Mouse (Mus musculus) forebrain, embryonic 13.5 days (tissue): ENCODE data around the gene Rapgef6. TPM values are rescaled to one million over a fixed set of nuclear protein-coding genes. Genes with fewer than 3 reads are reported as not detected.

ENCODE experiments used
- ATAC-seq: fragments of 200-750 bp; cut with Nextera tagmentation; 2 replicates; pipeline ENCODE4 v1.8.0; 2017
- H3K27ac ChIP-seq: fragments of 300-500 bp; sonication (generic); 2 replicates; pipeline ENCODE4 v1.5.1; 2015; ENCODE audit warnings: inconsistent platforms, mild to moderate bottlenecking, moderate library complexity
- H3K27me3 ChIP-seq: fragments of 300-500 bp; sonication (generic); 2 replicates; pipeline ENCODE4 v1.6.1; 2015; ENCODE audit warnings: mild to moderate bottlenecking, inconsistent platforms
- H3K36me3 ChIP-seq: fragments of 300-500 bp; sonication (generic); 2 replicates; pipeline ENCODE4 v1.6.1; 2015; ENCODE audit warnings: mild to moderate bottlenecking, inconsistent platforms; ENCODE audit not compliant: poor library complexity, severe bottlenecking
- H3K4me1 ChIP-seq: fragments of 300-500 bp; sonication (generic); 2 replicates; pipeline ENCODE4 v1.6.1; 2015; ENCODE audit warnings: inconsistent platforms
- H3K4me2 ChIP-seq: fragments of 300-500 bp; sonication (generic); 2 replicates; pipeline ENCODE4 v1.6.1; 2015; ENCODE audit warnings: inconsistent platforms, mild to moderate bottlenecking, moderate library complexity
- H3K4me3 ChIP-seq: fragments of 300-500 bp; sonication (generic); 2 replicates; pipeline ENCODE4 v1.5.1; 2015; ENCODE audit warnings: mild to moderate bottlenecking, inconsistent platforms
- H3K9ac ChIP-seq: fragments of 300-500 bp; sonication (generic); 2 replicates; pipeline ENCODE4 v1.6.1; 2015; ENCODE audit warnings: mild to moderate bottlenecking, inconsistent platforms
- H3K9me3 ChIP-seq: fragments of 300-500 bp; sonication (generic); replicated peaks from 2 replicates; pipeline ENCODE4 v1.6.1; 2016; ENCODE audit warnings: inconsistent platforms
- WGBS: fragments of 180-500 bp; shearing (Covaris S2); methylation state at CpG from one replicate; pipeline ENCODE4 v1.1.7; 2015; 5-methylcytosine and 5-hydroxymethylcytosine counted together
- polyA plus RNA-seq: library from polyadenylated mRNA; unstranded; fragments of >200 nt; fragmentation: Nextera tagmentation; extraction: Ambion mirVana; gene quantifications from 2 replicates; pipeline ENCODE4 v1.2.1, GENCODE M21; 2015

The Rapgef6 gene
- polyA plus RNA-seq, 1 experiment from 2014 or later: 36.4 TPM

DNA sequence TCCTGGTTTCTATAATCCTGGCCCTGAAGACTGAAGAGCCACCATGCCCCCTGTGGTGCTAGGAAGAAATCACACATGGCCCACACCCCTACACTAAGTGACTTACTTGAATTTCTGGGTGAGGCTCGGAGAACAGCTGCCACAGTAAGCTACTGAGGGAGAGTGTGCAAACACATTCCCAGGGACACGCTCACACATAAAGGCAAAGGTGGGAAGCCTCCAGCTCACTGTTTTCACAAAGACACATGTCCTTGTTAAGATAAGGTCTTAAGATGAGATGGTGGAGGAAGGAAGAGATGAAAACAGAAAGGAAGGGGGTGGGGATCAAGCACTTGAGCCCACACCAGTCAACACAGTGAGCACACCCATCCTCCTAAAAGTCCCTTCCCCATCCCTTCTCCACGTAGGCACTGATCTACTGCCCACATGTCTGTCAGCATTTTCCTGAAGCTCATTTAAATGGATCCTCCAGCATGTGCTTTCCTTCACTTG, 204.0 kb downstream of the Rapgef6 start:
- H3K4me3 ChIP-seq: no peak overlapping the region
- H3K9me3 ChIP-seq: no peaks in the 10 kb centered on the region
- no peak overlapping the region for H3K4me2 ChIP-seq
- WGBS: 90% methylated on average over 3 of the region's 3 CpGs
- H3K27me3 ChIP-seq: no peaks in the 10 kb centered on the region
- no peak overlapping the region for H3K27ac ChIP-seq
- peaks cover 14% of the 10 kb centered on the region for H3K4me1 ChIP-seq
- no peak overlapping the region for H3K9ac ChIP-seq
- peaks cover 64% of the 10 kb centered on the region for H3K36me3 ChIP-seq
- no peak for ATAC-seq

- no peak overlapping the region for H3K27ac ChIP-seq
- no peak overlapping the region for H3K4me2 ChIP-seq
- H3K4me1 ChIP-seq: peaks cover 14% of the 10 kb centered on the region
- ATAC-seq: no peak
- H3K36me3 ChIP-seq: peaks cover 60% of the 10 kb centered on the region
- no peaks in the 10 kb centered on the region for H3K27me3 ChIP-seq
- no peak overlapping the region for H3K4me3 ChIP-seq
- 84% methylated on average over 5 of the region's 5 CpGs for WGBS
- no peaks in the 10 kb centered on the region for H3K9me3 ChIP-seq
- no peak overlapping the region for H3K9ac ChIP-seq
Measured at GRCm38 (mm10) chr11:54727327-54727901, 204.8 kb downstream of the Rapgef6 start.

DNA sequence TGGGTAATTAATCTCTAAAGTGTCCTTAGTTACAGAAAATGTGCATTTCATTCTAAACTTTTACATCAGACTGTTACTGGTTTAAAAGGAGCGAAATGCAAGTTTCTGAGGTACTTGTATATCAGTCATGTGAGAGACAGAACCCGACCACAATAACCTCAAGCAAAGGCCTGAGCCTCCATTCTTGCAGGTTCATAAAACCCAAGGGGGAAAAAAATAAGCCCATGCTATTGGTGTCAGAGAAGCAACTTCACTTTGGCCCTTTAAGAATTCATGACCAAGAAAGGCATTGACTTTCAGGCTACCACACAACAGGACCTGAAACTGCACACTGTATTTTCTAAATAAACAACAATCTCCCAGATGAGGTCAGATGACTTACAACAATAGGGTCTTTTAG, 205.7 kb downstream of the Rapgef6 start:
- no peaks in the 10 kb centered on the region for H3K27me3 ChIP-seq
- 92% methylated on average over 2 of the region's 2 CpGs for WGBS
- no peak overlapping the region for H3K27ac ChIP-seq
- peaks cover 14% of the 10 kb centered on the region for H3K4me1 ChIP-seq
- H3K36me3 ChIP-seq: peaks cover 54% of the 10 kb centered on the region
- ATAC-seq: no peak
- H3K9ac ChIP-seq: no peak overlapping the region
- H3K4me2 ChIP-seq: no peak overlapping the region
- no peaks in the 10 kb centered on the region for H3K9me3 ChIP-seq
- no peak overlapping the region for H3K4me3 ChIP-seq

DNA sequence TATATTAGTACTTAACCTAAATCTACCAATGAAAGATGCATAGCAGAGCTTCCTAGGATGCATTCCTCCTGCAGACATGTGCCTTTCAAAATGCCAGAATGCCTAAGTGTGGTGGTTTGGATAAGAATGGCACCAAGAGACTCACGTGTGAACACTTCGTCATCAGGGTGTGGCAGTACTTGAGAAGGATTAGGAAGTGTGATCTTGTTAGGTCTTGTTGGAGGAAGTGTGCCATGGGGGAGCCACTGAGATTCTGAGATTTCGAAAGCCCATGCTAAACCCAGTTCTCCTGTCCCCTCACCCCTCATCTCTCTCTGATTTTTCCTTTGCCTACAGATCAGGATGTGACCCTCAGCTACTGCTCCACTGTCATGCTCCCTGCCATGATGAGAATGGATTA, 206.7 kb downstream of the Rapgef6 start:
- Histone ChIP-seq H3K27me3 (no peaks in the 10 kb centered on the region), H3K4me3 (no peak overlapping the region), H3K4me1 (peaks cover 16% of the 10 kb centered on the region), H3K9ac (no peak overlapping the region), H3K36me3 (peaks cover 56% of the 10 kb centered on the region), H3K9me3 (no peaks in the 10 kb centered on the region), H3K4me2 (no peak overlapping the region), H3K27ac (no peak overlapping the region)
- WGBS: 88% methylated on average over 3 of the region's 3 CpGs
- ATAC-seq: no peak

- no peak overlapping the region for H3K9ac ChIP-seq
- no peak overlapping the region for H3K4me2 ChIP-seq
- H3K4me3 ChIP-seq: no peak overlapping the region
- H3K27me3 ChIP-seq: no peaks in the 10 kb centered on the region
- H3K27ac ChIP-seq: no peak overlapping the region
- H3K36me3 ChIP-seq: peaks cover 56% of the 10 kb centered on the region
- H3K4me1 ChIP-seq: peaks cover 5% of the 10 kb centered on the region; the same call in 1 of the 2 replicates
- 89% methylated on average over 5 of the region's 5 CpGs for WGBS
- no peaks in the 10 kb centered on the region for H3K9me3 ChIP-seq
- ATAC-seq: no peak
Measured at GRCm38 (mm10) chr11:54730931-54731330, 208.3 kb downstream of the Rapgef6 start.

GRCm38 (mm10) chr11:54731367-54731766, 208.7 kb downstream of the Rapgef6 start:
- Histone ChIP-seq H3K9me3 (no peaks in the 10 kb centered on the region), H3K27me3 (no peaks in the 10 kb centered on the region), H3K4me2 (no peak overlapping the region), H3K36me3 (peaks cover 56% of the 10 kb centered on the region), H3K4me1 (peaks cover 5% of the 10 kb centered on the region; the same call in 1 of the 2 replicates), H3K4me3 (no peak overlapping the region), H3K9ac (no peak overlapping the region), H3K27ac (no peak overlapping the region)
- no peak for ATAC-seq
- WGBS: 70% methylated on average over 7 of the region's 7 CpGs

DNA sequence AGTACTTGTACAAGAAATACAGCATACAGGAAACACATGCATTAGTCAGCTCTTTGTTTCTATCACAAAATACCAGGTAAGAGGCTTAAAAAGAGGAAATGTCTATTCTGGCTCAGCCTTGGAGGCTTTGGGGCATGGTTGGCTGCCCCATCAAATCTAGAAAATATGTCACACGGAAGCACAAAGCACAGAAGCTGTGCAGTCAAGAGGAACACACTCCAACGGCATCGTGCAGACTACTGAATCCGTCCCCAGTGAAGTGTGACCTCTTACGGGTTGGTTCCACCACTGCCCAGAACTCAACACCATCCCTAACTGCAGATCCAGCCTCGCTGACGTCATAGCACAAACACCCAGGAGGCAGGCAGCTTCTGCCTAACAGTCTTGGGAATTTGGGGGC, 210.9 kb downstream of the Rapgef6 start:
- Histone ChIP-seq H3K4me2 (no peak overlapping the region), H3K27ac (no peak overlapping the region), H3K36me3 (peaks cover 49% of the 10 kb centered on the region), H3K9ac (no peak overlapping the region), H3K9me3 (no peaks in the 10 kb centered on the region), H3K27me3 (no peaks in the 10 kb centered on the region), H3K4me1 (peaks cover 5% of the 10 kb centered on the region; the same call in 1 of the 2 replicates), H3K4me3 (no peak overlapping the region)
- 75% methylated on average over 7 of the region's 7 CpGs for WGBS
- ATAC-seq: no peak

DNA sequence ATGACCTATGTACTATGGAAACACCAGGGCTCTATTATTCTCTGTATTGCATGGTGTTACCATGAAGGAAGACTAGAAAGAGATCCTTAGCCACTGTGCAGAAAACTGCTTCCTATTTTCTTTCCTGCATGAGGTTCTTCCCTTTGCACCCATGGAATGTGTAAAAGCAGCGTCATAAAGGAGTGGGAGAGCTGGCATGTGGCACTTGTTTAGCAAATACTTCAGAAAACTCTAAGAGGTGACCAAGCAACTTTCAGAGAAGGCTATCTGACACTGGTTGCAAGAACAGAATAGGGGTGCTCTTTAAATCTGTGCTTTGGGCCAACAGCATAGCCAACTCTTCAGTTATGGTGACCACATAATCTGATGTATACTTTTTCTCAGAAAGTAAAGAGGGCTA, 212.5 kb downstream of the Rapgef6 start:
- Histone ChIP-seq H3K27ac (no peak overlapping the region), H3K9me3 (no peaks in the 10 kb centered on the region), H3K4me3 (no peak overlapping the region), H3K36me3 (peaks cover 56% of the 10 kb centered on the region), H3K4me1 (peaks cover 5% of the 10 kb centered on the region; the same call in 1 of the 2 replicates), H3K9ac (no peak overlapping the region), H3K4me2 (no peak overlapping the region), H3K27me3 (no peaks in the 10 kb centered on the region)
- WGBS: 91% methylated on average over 1 of the region's 1 CpGs
- ATAC-seq: no peak

DNA sequence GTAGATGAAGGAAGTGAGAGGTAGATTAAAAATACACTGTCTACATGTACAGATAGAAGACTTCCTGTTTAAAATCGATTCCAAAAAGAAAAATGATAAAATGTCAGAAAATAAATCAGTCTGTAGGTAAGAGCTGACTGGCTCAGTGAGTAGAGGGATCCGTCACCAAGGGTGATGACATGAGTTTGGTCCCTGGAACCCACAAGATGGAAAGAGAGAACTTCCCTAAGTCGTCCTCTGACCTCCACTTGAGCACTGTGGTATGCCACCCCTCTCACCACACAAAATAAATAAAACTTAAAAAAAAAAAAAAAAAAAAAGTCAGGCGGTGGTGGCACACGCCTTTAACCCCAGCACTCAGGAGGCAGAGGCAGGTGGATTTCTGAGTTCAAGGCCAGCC, 214.3 kb downstream of the Rapgef6 start:
- Histone ChIP-seq H3K4me1 (peaks cover 5% of the 10 kb centered on the region; the same call in 1 of the 2 replicates), H3K27ac (no peak overlapping the region), H3K4me2 (no peak overlapping the region), H3K9ac (no peak overlapping the region), H3K36me3 (peaks cover 53% of the 10 kb centered on the region), H3K9me3 (no peaks in the 10 kb centered on the region), H3K4me3 (no peak overlapping the region), H3K27me3 (no peaks in the 10 kb centered on the region)
- ATAC-seq: no peak
- WGBS: 92% methylated on average over 5 of the region's 5 CpGs

DNA sequence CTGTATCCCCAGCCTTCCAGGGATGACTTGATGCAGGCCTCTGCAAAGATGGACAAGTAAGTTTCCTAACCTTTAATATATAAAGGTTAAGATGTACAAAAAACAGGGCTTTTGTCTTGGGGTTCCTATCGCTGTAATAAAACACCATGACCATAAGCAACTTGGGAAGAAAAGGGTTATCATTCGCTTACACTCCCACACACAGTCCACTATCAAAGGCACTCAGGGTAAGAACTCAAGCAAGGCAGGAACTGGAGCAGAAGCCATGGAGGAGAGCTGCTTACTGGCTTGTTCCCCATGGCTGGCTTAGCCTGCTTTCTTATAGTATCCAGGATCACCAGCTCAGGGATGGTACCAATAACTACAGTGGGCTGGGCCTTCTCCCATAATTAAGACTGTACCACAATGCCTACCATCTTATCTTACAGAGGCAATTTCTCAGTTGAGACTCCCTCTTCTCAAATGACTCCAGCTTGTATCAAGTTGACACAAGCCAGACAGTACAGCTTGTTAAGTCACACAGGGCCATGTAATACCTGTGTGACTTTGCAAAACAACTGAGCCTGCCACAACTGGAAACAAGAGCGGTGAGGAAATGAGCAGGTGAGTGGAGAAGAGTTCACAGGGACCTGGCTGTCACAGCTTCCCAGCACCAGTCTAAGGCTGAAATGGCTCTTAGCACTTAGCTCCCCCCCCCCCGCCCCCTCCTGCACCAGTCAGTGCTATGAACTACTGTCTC, 216.5 kb downstream of the Rapgef6 start:
- 95% methylated on average over 4 of the region's 4 CpGs for whole genome bisulfite sequencing
- Histone ChIP-seq H3K36me3 (peaks cover 46% of the 10 kb centered on the region), H3K4me1 (peaks cover 4% of the 10 kb centered on the region; the same call in 1 of the 2 replicates), H3K27me3 (no peaks in the 10 kb centered on the region), H3K9ac (no peak overlapping the region), H3K4me3 (no peak overlapping the region), H3K9me3 (no peaks in the 10 kb centered on the region), H3K27ac (no peak overlapping the region), H3K4me2 (no peak overlapping the region)
- no peak for ATAC-seq

DNA sequence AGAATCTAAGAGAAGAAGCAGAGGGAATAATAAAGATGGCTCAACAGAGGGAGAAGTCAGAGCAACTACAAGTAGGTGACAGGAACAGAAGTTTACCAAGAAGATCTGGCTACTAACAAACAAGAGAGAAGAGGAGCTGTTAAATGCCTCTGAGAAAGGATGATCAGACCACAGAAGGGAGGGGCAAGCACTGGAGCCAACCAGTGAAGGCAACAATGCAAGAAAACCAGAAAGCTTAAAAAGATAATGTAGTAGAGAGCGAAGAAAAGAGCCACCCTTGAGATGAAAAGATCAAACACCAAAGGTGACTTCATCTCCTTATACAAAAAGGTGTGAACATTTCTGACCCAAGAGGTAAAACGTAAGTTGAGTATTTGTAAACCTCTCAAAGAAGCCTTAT, 218.7 kb downstream of the Rapgef6 start:
- H3K9ac ChIP-seq: no peak overlapping the region
- no peak overlapping the region for H3K4me3 ChIP-seq
- H3K27me3 ChIP-seq: no peaks in the 10 kb centered on the region
- H3K4me2 ChIP-seq: no peak overlapping the region
- no peak for ATAC-seq
- H3K4me1 ChIP-seq: no peaks in the 10 kb centered on the region
- H3K36me3 ChIP-seq: peaks cover 32% of the 10 kb centered on the region
- 96% methylated on average over 2 of the region's 2 CpGs for WGBS
- no peaks in the 10 kb centered on the region for H3K9me3 ChIP-seq
- no peak overlapping the region for H3K27ac ChIP-seq

- Histone ChIP-seq H3K9ac (no peak overlapping the region), H3K4me2 (no peak overlapping the region), H3K9me3 (no peaks in the 10 kb centered on the region), H3K4me3 (no peak overlapping the region), H3K4me1 (no peaks in the 10 kb centered on the region), H3K27ac (no peak overlapping the region), H3K36me3 (peaks cover 31% of the 10 kb centered on the region), H3K27me3 (no peaks in the 10 kb centered on the region)
- 90% methylated on average over 1 of the region's 1 CpGs for WGBS
- ATAC-seq: no peak
Measured at GRCm38 (mm10) chr11:54744231-54744630, 221.6 kb downstream of the Rapgef6 start.
